Mouse (Mus musculus): Measurements from ENCODE around the gene Cnn1. TPM values are rescaled to one million over a fixed set of nuclear protein-coding genes. Genes with fewer than 3 reads are reported as not detected.
A peak's percentile ranks its signal among the peaks of the same experiment; 100 is the strongest.

Gene Cnn1
- total and polyA plus RNA-seq, 3 experiments, result not detected

GRCm38 (mm10) chr9:22064341-22064740 is 34.7 kb upstream of the Cnn1 start:
- DNase-seq (ENCODE audit: extremely low read depth), result no peak
- in situ Hi-C loops (cut with MboI; ENCODE audit: low pct_ligation_motif_present, low pct_unique_long_range_greater_than_20kb, low sequenced_read_pairs), result no loop called here
- peaks cover 45 to 87% of the 10 kb centered on the region in 2 experiments for H3K36me3 ChIP-seq (replicated peaks in 1 of 2; ENCODE audit: control insufficient read depth in 1 of 2, insufficient read depth in 1 of 2, low read length in 1 of 2)
- H3K9me3 ChIP-seq (replicated peaks; ENCODE audit: low read length), result no peaks in the 10 kb centered on the region
- H3K4me1 ChIP-seq (ENCODE audit: control insufficient read depth in 1 of 2, insufficient read depth in 2 of 2), result no peaks in the 10 kb centered on the region
- no peak overlapping the region for H3K9ac ChIP-seq (ENCODE audit: insufficient read depth, low read depth)
- H3K27ac ChIP-seq (ENCODE audit: insufficient read depth, low read depth), result no peak overlapping the region
- no peaks in the 10 kb centered on the region for H3K79me2 ChIP-seq (replicated peaks; ENCODE audit: control insufficient read depth, extremely low read depth, insufficient read depth, poor library complexity, severe bottlenecking)
- no peak for TF ChIP-seq EP300 (IDR thresholded peaks at IDR 0.05; ENCODE audit: low read length)
- no peak for TF ChIP-seq PAX5 (IDR thresholded peaks at IDR 0.05; ENCODE audit: low read length)
- no peak for TF ChIP-seq ZNF384 (IDR thresholded peaks at IDR 0.05; ENCODE audit: low read depth, low read length)
- TF ChIP-seq NELFE (IDR thresholded peaks at IDR 0.05; ENCODE audit: low read depth, low read length), result no peak
- no peak for TF ChIP-seq MYC (IDR thresholded peaks at IDR 0.05; ENCODE audit: low read depth, low read length)
- TF ChIP-seq MAFK (IDR thresholded peaks at IDR 0.05; ENCODE audit: insufficient replicate concordance, low read length), result no peak
- TF ChIP-seq ZC3H11A (IDR thresholded peaks at IDR 0.05; ENCODE audit: low read depth, low read length), result no peak
- dilution Hi-C loops (cut with MboI; ENCODE audit: extremely low pct_ligation_motif_present, extremely low pct_unique_long_range_greater_than_20kb, low sequenced_read_pairs), result no loop called here
- no peak overlapping the region for H3K4me3 ChIP-seq (replicated peaks in 1 of 3; ENCODE audit: low read depth in 2 of 3, low read length in 2 of 3, poor library complexity in 1 of 3)
- no peak overlapping the region for H3K4me2 ChIP-seq (ENCODE audit: insufficient read depth, low read depth, poor library complexity, severe bottlenecking)
- no peaks in the 10 kb centered on the region for H3K27me3 ChIP-seq (replicated peaks)

- no peak for DNase-seq (ENCODE audit: extremely low read depth)
Observed at GRCm38 (mm10) chr9:22065642-22066041, 33.4 kb upstream of the Cnn1 start.

GRCm38 (mm10) chr9:22066433-22066832 is 32.6 kb upstream of the Cnn1 start:
- dilution Hi-C loops (cut with MboI; ENCODE audit: extremely low pct_ligation_motif_present, extremely low pct_unique_long_range_greater_than_20kb, low sequenced_read_pairs), result no loop called here
- Histone ChIP-seq H3K9me3 (replicated peaks; ENCODE audit: low read length) (no peaks in the 10 kb centered on the region), H3K27me3 (replicated peaks) (no peaks in the 10 kb centered on the region), H3K36me3 (replicated peaks in 1 of 2; ENCODE audit: control insufficient read depth in 1 of 2, insufficient read depth in 1 of 2, low read length in 1 of 2) (peaks cover 35 to 81% of the 10 kb centered on the region in 2 experiments), H3K9ac (ENCODE audit: insufficient read depth, low read depth) (no peak overlapping the region), H3K4me1 (ENCODE audit: control insufficient read depth in 1 of 2, insufficient read depth in 2 of 2) (peaks cover 0 to 8% of the 10 kb centered on the region in 2 experiments; a peak in 3 of 4 replicates), H3K79me2 (replicated peaks; ENCODE audit: control insufficient read depth, extremely low read depth, insufficient read depth, poor library complexity, severe bottlenecking) (no peaks in the 10 kb centered on the region), H3K4me2 (ENCODE audit: insufficient read depth, low read depth, poor library complexity, severe bottlenecking) (no peak overlapping the region), H3K4me3 (replicated peaks in 1 of 3; ENCODE audit: low read depth in 2 of 3, low read length in 2 of 3, poor library complexity in 1 of 3) (no peak overlapping the region), H3K27ac (ENCODE audit: insufficient read depth, low read depth) (no peak overlapping the region)
- peak; percentile 38 for DNase-seq (ENCODE audit: extremely low read depth)
- in situ Hi-C loops (cut with MboI; ENCODE audit: low pct_ligation_motif_present, low pct_unique_long_range_greater_than_20kb, low sequenced_read_pairs), result no loop called here
- no peak for TF ChIP-seq MAFK (IDR thresholded peaks at IDR 0.05; ENCODE audit: insufficient replicate concordance, low read length)
- no peak for TF ChIP-seq MEF2A (IDR thresholded peaks at IDR 0.05; ENCODE audit: borderline replicate concordance, low read depth, low read length)
- no peak for TF ChIP-seq GABPA (IDR thresholded peaks at IDR 0.05; ENCODE audit: insufficient replicate concordance, low read depth, low read length)
- TF ChIP-seq EP300 (IDR thresholded peaks at IDR 0.05; ENCODE audit: low read length), result no peak
- TF ChIP-seq USF1 (IDR thresholded peaks at IDR 0.05; ENCODE audit: low read depth, low read length), result no peak
- no peak for TF ChIP-seq CHD2 (IDR thresholded peaks at IDR 0.05; ENCODE audit: low read length)
- no peak for TF ChIP-seq USF2 (conservative IDR thresholded peaks at IDR 0.05; ENCODE audit: low read depth, low read length)
- peak; percentile 48 to 85; a peak in 3 of 4 replicates for TF ChIP-seq CTCF (conservative IDR thresholded peaks at IDR 0.05 in 1 of 2, IDR thresholded peaks at IDR 0.05 in 1 of 2; ENCODE audit: low read depth in 2 of 2, low read length in 2 of 2)
- TF ChIP-seq POLR2A (IDR thresholded peaks at IDR 0.05; ENCODE audit: low read depth, low read length), result no peak
- no peak for TF ChIP-seq KAT2A (IDR thresholded peaks at IDR 0.05; ENCODE audit: insufficient replicate concordance, low read length)
- TF ChIP-seq IRF4 (IDR thresholded peaks at IDR 0.05; ENCODE audit: low read depth, low read length), result no peak
- peak; percentile 83 for TF ChIP-seq SMC3 (IDR thresholded peaks at IDR 0.05; ENCODE audit: low read depth, low read length)
- TF ChIP-seq NRF1 (IDR thresholded peaks at IDR 0.05; ENCODE audit: low read depth, low read length), result no peak
- TF ChIP-seq ZNF384 (IDR thresholded peaks at IDR 0.05; ENCODE audit: low read depth, low read length), result no peak
- TF ChIP-seq ZC3H11A (IDR thresholded peaks at IDR 0.05; ENCODE audit: low read depth, low read length), result peak; percentile 19; the same call in 1 of the 2 replicates
- TF ChIP-seq SIN3A (IDR thresholded peaks at IDR 0.05; ENCODE audit: low read length), result no peak
- TF ChIP-seq MXI1 (IDR thresholded peaks at IDR 0.05; ENCODE audit: low read depth, low read length), result no peak
- no peak for TF ChIP-seq ZKSCAN1 (IDR thresholded peaks at IDR 0.05; ENCODE audit: borderline replicate concordance, low read depth, low read length)
- TF ChIP-seq TCF12 (IDR thresholded peaks at IDR 0.05; ENCODE audit: low read depth, low read length), result no peak
- peak; percentile 72 for TF ChIP-seq RAD21 (IDR thresholded peaks at IDR 0.05; ENCODE audit: low read depth, low read length)
- no peak for TF ChIP-seq E2F4 (IDR thresholded peaks at IDR 0.05; ENCODE audit: insufficient replicate concordance, low read depth, low read length)

More at GRCm38 (mm10) chr9:22065642-22066041, 33.4 kb upstream of the Cnn1 start:
- Histone ChIP-seq H3K36me3 (replicated peaks in 1 of 2; ENCODE audit: control insufficient read depth in 1 of 2, insufficient read depth in 1 of 2, low read length in 1 of 2) (peaks cover 40 to 88% of the 10 kb centered on the region in 2 experiments), H3K4me1 (ENCODE audit: control insufficient read depth in 1 of 2, insufficient read depth in 2 of 2) (peaks cover 0 to 8% of the 10 kb centered on the region in 2 experiments; a peak in 3 of 4 replicates), H3K4me2 (ENCODE audit: insufficient read depth, low read depth, poor library complexity, severe bottlenecking) (no peak overlapping the region), H3K9ac (ENCODE audit: insufficient read depth, low read depth) (no peak overlapping the region), H3K27ac (ENCODE audit: insufficient read depth, low read depth) (no peak overlapping the region), H3K79me2 (replicated peaks; ENCODE audit: control insufficient read depth, extremely low read depth, insufficient read depth, poor library complexity, severe bottlenecking) (no peaks in the 10 kb centered on the region), H3K9me3 (replicated peaks; ENCODE audit: low read length) (no peaks in the 10 kb centered on the region), H3K4me3 (replicated peaks in 1 of 3; ENCODE audit: low read depth in 2 of 3, low read length in 2 of 3, poor library complexity in 1 of 3) (no peak overlapping the region), H3K27me3 (replicated peaks) (no peaks in the 10 kb centered on the region)
- dilution Hi-C loops (cut with MboI; ENCODE audit: extremely low pct_ligation_motif_present, extremely low pct_unique_long_range_greater_than_20kb, low sequenced_read_pairs) (no loop called here), in situ Hi-C loops (cut with MboI; ENCODE audit: low pct_ligation_motif_present, low pct_unique_long_range_greater_than_20kb, low sequenced_read_pairs) (no loop called here)
- TF ChIP-seq NRF1 (IDR thresholded peaks at IDR 0.05; ENCODE audit: low read depth, low read length) (no peak), ETS1 (conservative IDR thresholded peaks at IDR 0.05; ENCODE audit: low read depth, low read length) (no peak), GABPA (IDR thresholded peaks at IDR 0.05; ENCODE audit: insufficient replicate concordance, low read depth, low read length) (no peak), TBP (conservative IDR thresholded peaks at IDR 0.05; ENCODE audit: low read depth, low read length) (no peak), HCFC1 (IDR thresholded peaks at IDR 0.05; ENCODE audit: low read depth, low read length) (no peak), KAT2A (IDR thresholded peaks at IDR 0.05; ENCODE audit: insufficient replicate concordance, low read length) (no peak)

Data from CH12.LX (cell line).